Comparison of ENCODE assay signal across 10 mouse cellular contexts in genomic region chr10:115811519-115811918, GRCm38 (mm10).
"Had no signal": no experiment of that assay in that cellular context is flagged by ENCODE, and none has a peak within 500 bp of the region (broad histone marks: within the 10 kb centered on the region; RNA-seq: fewer than 3 reads in every experiment).

No protein-coding gene starts in this region.

- H3K27ac ChIP-seq: intestine, embryonic 15.5 days; left cerebral cortex, adult 2 months; liver, embryonic 14.5 days; midbrain, embryonic 10.5 days; midbrain, embryonic 15.5 days; neural tube, embryonic 12.5 days; stomach, postnatal 0 days had no signal

- H3K9me3 ChIP-seq: intestine, embryonic 15.5 days; midbrain, embryonic 10.5 days; midbrain, embryonic 15.5 days; neural tube, embryonic 12.5 days had no signal

- H3K4me1 ChIP-seq: intestine, embryonic 15.5 days; midbrain, embryonic 10.5 days; midbrain, embryonic 15.5 days; neural tube, embryonic 12.5 days had no signal

- H3K27me3 ChIP-seq: intestine, embryonic 15.5 days; midbrain, embryonic 15.5 days; neural tube, embryonic 12.5 days had no signal

- H3K9ac ChIP-seq: intestine, embryonic 15.5 days; liver, embryonic 14.5 days; midbrain, embryonic 15.5 days; neural tube, embryonic 12.5 days had no signal

- ATAC-seq: intestine, embryonic 15.5 days; midbrain, embryonic 15.5 days had no signal

- H3K4me2 ChIP-seq: intestine, embryonic 15.5 days; midbrain, embryonic 15.5 days; neural tube, embryonic 12.5 days had no signal

- H3K4me3 ChIP-seq: intestine, embryonic 15.5 days; left cerebral cortex, adult 2 months; midbrain, embryonic 10.5 days; midbrain, embryonic 15.5 days; neural tube, embryonic 12.5 days had no signal

- DNase-seq: kidney, adult 9 months; lung, adult 18-20 months; thymus, postnatal 4 days had no signal

- H3K36me3 ChIP-seq: intestine, embryonic 15.5 days; midbrain, embryonic 10.5 days; midbrain, embryonic 15.5 days; neural tube, embryonic 12.5 days had no signal
